Mouse (Mus musculus) layer of hippocampus, adult 9-10 months (tissue): Measurements from ENCODE around the gene Tagap.
"Not testable (repeated sequence)": the region's sequence is repeated elsewhere in the genome, so short reads cannot be mapped to it uniquely, and the experiment has no call there.

Experiments
- DNase-seq: peaks from one replicate; pipeline ENCODE4 v3.0.0; 2022; ENCODE audit warnings: low spot score

The Tagap gene

DNA sequence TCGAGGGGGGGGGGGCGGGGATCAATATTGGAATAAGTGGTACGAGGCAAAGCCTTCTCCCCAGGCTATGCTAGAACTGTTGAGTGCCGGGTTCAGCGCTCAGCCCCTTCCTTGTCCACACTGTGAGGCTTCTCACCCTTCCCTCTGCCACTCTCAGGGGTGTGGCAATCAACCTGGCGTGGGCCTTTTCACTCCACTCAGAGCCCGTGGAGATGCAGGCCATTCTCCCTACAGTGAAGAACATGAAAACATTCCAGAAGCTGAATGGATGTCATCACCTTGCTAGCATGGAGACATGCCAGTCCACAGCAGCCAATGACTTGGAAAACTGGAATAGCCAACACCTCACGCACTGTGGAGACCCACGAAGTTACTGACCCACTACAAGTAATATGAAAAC is 10.0 kb upstream of the Tagap start:
- DNase-seq = no peak

DNA sequence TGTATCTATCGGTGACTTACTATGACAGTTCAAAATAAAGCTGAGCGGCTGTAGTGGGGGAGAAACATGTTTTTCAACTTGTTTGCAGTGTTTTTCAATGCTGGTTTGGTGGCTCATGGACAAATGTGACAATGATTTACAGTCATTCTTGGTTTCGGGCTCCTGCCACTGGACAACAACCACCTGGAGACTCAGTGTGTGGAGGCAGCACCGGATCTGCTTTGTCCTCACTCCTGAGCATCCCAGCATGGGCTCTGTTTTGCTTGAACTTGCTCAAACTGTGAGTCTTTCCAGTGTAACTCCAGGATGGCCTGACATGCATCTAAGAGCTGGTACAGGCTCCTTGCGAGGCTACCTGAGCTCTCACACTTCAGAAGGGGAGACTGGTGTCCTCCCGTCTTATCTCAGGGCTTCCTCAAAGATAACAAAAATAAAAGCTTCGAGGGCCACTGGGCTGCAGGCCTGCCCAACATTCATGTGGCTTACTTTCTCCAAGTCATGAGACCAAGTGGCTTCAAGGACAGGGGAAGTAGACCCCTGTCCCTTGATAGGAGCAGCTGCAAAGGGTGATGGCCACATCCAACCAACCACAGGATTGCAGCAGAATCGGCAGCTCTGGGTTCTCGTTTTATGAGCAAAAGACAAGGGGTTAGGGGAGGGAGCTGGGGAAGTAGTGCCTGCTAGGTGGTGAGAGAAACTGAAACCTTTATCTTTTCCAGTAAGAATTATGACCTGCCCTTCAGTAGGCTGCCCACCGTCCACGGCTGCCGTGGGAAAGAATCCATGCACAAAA is 8.8 kb upstream of the Tagap start:
- no peak for DNase-seq

DNA sequence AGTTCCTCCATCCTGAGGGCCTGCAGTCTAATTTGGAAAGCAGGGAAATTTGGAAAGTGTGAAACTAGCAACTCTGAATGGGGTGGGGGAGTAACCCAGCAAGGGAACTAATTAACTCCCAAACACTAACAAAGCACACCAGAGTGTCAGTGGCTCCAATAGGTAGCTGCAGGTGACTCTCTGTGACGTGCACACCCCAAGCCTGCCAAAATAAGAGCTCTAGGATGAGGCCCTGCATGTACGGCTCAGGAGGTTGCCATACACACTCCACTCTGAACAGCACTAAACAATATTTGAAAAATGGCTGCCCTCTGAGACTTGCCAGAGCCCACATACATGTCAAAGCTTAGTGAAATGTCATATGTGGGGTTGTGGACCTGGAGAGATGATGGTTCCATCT is 7.4 kb upstream of the Tagap start:
- DNase-seq = no peak

DNA sequence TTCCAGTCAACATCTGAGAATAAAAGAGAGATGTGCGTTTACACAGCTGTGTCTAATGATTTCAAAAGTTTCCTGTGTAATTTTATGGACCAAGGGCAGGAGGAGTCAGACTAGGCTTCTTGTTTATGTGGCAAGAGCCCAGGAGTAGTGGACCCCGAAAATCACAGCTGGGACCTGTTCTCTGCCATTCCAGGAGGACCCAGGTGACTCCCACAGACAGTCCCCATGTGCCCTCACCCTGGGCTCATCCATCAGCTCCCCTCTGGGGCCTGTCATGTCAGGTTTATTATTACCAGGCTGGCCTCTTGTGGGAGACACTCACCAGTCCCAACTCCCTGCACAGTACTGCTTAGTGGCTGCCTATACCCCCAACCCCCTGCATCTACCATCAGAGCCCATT is 6.6 kb upstream of the Tagap start:
- DNase-seq = no peak

- DNase-seq = no peak
Measured at GRCm38 (mm10) chr17:7922564-7922963, 3.2 kb upstream of the Tagap start.

DNA sequence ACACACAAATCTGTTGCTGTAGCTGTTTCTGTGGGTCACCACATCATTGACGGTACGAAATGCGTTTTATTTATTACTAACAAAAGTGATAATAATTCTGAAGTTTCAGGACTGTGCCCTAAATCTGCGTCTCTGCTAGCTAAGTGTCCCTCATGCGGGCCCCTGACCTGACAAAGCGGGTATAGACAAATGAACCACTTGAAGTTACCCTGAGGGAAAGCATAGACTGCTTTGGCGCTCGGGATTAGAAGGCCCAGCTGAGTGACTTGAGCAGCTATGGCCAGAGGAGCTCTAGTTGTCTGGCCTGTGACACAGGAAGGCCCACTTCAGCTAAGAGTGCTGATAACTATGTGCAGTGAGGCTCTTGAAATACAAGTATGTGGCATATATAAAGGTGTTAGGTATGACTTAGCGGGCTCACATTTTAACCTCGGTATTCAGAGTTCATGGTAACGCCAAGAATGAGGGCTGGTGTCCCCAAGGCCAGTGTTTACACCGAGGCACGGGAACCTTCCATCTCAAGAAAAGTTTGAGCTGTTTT is 1.5 kb upstream of the Tagap start:
- DNase-seq = no peak

DNA sequence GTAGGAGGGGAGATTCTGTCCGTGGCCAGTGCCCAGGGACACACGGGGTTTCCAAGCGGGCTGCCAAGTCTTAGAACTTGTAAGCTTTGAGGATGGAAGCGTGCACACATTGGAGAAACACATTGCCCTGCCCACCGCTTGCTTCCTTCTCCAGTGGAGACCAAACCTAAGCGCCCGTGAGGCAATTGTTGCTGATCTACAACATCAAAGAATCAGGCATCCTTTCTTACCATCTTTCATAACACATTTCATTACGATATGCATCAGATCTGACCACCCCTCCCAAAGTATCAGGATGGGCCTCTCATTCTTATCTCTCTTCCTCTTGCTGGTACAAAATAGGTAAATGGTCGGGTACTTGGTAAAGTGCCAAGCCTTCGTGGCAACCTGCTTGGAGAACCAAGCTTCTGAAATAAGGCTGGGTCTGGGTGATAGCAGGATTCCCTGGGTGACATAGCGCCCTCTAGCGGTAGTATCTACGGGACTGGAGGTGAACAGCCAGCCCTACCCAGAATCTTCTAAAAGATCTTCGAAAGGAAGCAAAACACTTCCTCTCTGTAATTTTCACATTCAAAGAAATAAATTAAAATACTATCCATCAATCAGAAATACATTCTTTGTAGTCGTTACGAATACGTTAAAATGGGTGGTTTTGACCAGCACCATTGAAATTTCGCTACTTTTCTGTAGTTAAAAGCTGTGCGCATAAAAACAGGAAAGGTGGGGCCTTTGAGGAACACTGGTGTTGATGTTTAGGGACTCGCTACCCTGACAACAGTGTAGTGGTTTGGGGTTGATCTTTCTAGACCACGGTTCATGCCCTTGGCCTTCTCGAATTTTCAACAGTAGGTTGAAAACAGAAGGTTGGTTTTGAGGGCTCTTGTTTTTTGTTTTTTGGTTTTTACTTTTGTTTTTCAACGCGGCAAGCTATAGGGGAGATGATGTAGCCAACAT is 2.1 kb downstream of the Tagap start:
- DNase-seq = peak; percentile 75

- no peak for DNase-seq
Measured at GRCm38 (mm10) chr17:7928662-7929061, 2.9 kb downstream of the Tagap start.

GRCm38 (mm10) chr17:7929279-7929678 is 3.5 kb downstream of the Tagap start:
- no peak for DNase-seq

GRCm38 (mm10) chr17:7931096-7931990 is 5.5 kb downstream of the Tagap start:
- DNase-seq = no peak

GRCm38 (mm10) chr17:7932121-7932520 is 6.3 kb downstream of the Tagap start:
- not testable (repeated sequence) for DNase-seq

DNA sequence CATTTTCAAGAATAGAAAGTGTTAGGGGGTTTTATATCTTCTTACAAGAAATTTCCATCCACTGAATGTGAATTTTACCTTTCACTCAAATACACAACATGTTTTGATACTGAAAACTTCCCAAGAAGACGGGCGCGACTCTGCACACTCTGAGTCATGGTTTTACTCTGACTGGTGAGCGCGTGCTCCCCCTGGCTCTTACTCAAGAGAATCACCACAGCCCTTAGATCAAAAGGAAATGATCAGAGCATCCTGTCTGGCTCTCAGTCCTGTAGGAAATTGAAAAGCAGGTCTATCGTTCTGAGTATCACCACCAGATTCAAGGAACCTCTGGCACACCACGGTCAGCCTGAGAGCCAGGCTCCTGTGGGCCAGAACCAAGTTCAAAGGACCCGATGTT is 13.8 kb downstream of the Tagap start:
- no peak for DNase-seq

DNA sequence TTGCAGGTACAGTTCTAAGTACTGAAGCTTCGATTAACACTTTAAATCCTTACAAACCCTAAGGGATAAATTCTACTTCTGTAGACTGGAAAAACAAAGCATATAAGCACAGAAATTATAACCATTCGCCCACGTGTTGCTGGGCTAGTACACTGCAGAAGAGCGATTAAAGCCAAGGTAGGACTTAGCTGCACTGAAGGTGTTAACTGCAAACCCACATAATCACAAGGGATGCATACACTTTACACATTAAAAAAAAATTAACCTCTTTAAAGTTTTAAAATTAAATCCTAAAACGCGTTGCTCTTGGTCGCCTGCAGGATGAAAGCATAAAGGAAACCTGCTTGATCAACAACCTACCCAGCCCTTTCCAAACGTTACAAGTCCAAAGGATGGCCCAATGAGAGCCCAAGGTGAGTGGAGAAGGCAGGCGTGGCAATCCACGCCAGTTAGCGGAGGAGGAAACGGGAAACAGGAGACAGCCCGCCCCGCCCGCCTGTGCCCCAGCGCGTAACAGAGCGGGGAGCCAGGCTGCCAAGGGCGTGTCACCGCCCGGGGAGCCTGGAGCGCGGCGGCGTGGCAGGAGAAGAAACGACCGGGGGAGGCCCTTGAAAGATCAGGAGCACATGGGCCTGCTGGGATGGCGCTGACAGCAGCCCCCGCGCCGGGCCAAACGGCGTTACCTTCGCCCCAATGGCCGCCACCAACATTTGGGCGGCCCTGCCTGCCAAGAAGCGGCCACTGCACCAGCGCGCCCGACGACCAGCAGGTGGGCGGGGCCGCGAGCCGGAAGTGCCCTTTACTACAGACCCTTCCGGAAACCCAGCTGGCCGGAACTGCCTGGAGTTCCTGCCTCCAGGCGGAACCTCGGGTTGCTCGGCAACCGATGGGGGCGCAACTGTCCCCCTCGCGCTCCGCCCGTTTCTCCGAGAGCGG is 19.6 kb downstream of the Tagap start, which contains the start of gene Rsph3a:
Gene Rsph3a, plus strand, starts transcription at position 498 of the 936 bp plus-strand sequence.
- DNase-seq = not testable (repeated sequence)

DNA sequence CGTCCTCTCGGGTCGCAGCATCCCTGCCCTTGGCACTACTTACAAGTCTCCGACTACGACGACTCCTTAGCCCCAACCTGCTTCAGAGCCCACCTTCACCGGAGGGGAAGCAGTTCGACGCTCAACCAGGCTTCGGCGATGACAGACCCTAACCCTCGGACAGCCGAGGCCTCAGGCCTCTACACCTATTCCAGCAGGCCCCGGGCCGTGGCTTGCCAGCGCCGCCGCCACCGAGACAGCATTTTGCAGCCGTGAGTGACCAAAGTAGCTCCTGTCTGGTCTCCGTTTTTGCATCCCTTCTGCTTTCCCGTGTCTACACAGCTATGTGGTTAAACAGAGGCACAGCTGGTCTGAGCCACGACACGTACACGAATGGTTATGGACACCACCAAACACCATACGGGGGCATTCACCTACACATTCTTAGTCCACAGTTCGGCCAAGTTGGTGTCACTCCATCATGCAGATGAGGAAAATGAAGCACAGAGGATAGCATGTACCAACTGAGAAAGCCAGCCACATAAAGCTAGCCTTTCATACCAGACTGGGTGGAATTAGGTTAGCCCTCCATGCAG is 20.3 kb downstream of the Tagap start:
- DNase-seq = not testable (repeated sequence)

DNA sequence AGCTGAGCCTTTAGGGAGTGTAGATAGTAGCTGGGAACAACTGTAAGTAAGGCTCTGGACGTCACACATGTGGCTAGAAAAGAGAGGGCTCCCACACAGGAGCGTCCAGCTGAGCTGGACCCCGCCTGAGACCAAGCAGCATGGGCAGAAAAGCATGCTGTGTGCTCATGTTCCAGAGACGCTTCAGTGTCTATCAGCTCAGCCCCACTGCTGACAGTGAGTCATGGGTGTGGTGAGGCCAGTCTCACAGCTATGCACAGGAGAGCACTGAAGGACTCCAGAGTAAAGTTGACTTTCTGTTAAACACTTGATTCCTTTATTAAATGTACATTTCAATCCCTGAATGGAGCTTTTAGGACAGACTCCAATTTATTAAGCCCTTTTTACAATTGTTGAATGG is 25.5 kb downstream of the Tagap start:
- DNase-seq = not testable (repeated sequence)

DNA sequence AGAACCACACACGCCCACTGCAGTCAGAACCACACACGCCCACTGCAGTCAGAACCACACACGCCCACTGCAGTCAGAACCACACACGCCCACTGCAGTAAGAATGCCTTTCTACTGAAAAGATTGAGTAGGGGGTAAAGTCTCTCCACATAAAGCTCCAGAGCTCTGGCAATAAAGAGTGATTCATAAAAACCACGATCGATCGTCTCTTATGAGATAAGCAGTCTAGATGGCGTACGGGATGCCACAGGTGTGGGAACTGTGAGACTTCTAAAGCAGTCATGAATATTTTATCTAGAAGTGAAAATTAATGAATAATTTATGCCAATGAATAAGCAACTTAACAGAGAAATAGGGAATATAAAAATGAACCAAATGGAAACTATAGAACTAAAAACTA is 31.4 kb downstream of the Tagap start:
- not testable (repeated sequence) for DNase-seq

DNA sequence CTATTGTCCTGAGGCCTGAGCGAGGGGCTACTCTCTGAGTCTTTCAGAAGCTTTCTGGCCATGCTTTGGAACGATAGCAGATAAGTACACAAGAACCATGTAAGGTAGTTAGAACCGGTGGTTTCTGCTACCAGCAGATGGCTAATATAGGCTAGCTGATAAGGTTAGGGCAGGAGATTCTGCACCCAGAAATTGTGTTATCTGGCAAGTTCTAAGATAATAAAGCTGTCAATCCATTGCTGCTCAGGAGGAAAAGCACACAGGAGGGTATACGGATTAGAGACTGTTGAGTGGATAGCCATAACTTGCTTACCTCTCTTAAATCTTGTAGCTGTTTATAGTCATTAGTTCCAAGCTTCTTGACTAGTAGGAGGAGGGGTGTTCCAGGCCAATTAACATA is 37.5 kb downstream of the Tagap start:
- not testable (repeated sequence) for DNase-seq

DNA sequence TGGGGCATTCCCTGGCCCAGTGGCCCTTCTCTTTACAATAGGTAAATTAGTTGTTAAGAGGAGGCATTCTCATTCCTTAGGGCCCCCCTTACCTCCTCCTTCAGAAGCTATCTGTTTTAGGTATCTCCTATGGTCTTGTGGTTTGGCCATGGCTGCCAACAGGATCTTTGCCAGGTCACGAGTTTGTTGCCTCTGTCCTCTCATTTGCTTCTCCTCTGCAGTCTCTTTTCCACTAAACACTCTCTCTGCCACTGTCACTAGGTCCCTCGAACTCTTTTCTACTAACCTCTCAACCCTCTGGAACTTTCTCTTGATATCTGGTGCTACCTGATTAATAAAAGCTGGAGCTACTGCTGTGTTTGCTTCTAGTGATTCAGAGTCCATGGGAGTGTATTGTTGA is 38.6 kb downstream of the Tagap start:
- DNase-seq = not testable (repeated sequence)

GRCm38 (mm10) chr17:7968490-7968889 is 42.7 kb downstream of the Tagap start:
- DNase-seq = not testable (repeated sequence)

- not testable (repeated sequence) for DNase-seq
Measured at GRCm38 (mm10) chr17:7969782-7970181, 44.0 kb downstream of the Tagap start.
